Mouse (Mus musculus): ENCODE measurements around the gene Cux2. TPM values are rescaled to one million over a fixed set of nuclear protein-coding genes. Genes with fewer than 3 reads are reported as not detected.

Gene Cux2
- polyA plus RNA-seq, 1 experiment from 2014 or later = 3.0 TPM

DNA sequence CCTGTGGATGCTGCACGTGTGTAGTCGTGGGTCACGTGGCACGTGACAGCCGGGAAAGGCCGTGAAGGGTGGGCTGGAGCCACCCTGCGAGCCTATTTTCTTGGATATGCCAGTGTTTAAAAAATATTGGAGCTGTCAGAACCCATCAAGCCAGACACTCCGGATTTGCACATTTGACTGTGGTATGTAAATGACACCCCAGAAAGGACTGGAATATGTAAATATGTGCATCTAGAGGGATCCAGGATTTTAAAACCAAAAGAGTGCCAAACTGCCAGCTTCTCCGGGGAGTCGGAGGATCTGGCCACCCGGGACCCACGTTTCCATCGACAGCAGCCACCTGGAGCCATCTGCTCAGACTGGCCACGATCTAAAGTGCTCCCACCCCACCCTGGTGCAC is 145.1 kb downstream of the Cux2 start:
- Histone ChIP-seq H3K27me3 (replicated peaks; ENCODE audit: control insufficient read depth, insufficient read depth, low read length) (no peaks in the 10 kb centered on the region), H3K4me3 (ENCODE audit: low read depth, low read length) (no peak overlapping the region), H3K4me2 (ENCODE audit: low read depth, low read length) (no peak overlapping the region), H3K4me1 (ENCODE audit: control insufficient read depth, insufficient read depth, low read length) (no peaks in the 10 kb centered on the region), H3K9ac (ENCODE audit: low read depth, low read length) (no peak overlapping the region), H3K9me3 (ENCODE audit: control insufficient read depth, low read length) (no peaks in the 10 kb centered on the region), H3K27ac (replicated peaks; ENCODE audit: low read depth, low read length) (no peak overlapping the region), H3K36me3 (ENCODE audit: control insufficient read depth, insufficient read depth, low read length) (no peaks in the 10 kb centered on the region)
- WGBS = 82% methylated on average over 14 of the region's 14 CpGs
- no peak for ATAC-seq (ENCODE audit: low read depth)
- no peak for DNase-seq (ENCODE audit: low spot score)

GRCm38 (mm10) chr5:121902809-121903745 is 146.8 kb downstream of the Cux2 start:
- no peaks in the 10 kb centered on the region for H3K9me3 ChIP-seq (ENCODE audit: control insufficient read depth, low read length)
- no peak overlapping the region for H3K4me2 ChIP-seq (ENCODE audit: low read depth, low read length)
- 50% methylated on average over 23 of the region's 23 CpGs for WGBS
- H3K9ac ChIP-seq (ENCODE audit: low read depth, low read length) = no peak overlapping the region
- no peaks in the 10 kb centered on the region for H3K36me3 ChIP-seq (ENCODE audit: control insufficient read depth, insufficient read depth, low read length)
- no peaks in the 10 kb centered on the region for H3K27me3 ChIP-seq (replicated peaks; ENCODE audit: control insufficient read depth, insufficient read depth, low read length)
- no peak for DNase-seq (ENCODE audit: low spot score)
- H3K4me3 ChIP-seq (ENCODE audit: low read depth, low read length) = no peak overlapping the region
- H3K4me1 ChIP-seq (ENCODE audit: control insufficient read depth, insufficient read depth, low read length) = no peaks in the 10 kb centered on the region
- no peak for ATAC-seq (ENCODE audit: low read depth)
- H3K27ac ChIP-seq (replicated peaks; ENCODE audit: low read depth, low read length) = no peak overlapping the region

DNA sequence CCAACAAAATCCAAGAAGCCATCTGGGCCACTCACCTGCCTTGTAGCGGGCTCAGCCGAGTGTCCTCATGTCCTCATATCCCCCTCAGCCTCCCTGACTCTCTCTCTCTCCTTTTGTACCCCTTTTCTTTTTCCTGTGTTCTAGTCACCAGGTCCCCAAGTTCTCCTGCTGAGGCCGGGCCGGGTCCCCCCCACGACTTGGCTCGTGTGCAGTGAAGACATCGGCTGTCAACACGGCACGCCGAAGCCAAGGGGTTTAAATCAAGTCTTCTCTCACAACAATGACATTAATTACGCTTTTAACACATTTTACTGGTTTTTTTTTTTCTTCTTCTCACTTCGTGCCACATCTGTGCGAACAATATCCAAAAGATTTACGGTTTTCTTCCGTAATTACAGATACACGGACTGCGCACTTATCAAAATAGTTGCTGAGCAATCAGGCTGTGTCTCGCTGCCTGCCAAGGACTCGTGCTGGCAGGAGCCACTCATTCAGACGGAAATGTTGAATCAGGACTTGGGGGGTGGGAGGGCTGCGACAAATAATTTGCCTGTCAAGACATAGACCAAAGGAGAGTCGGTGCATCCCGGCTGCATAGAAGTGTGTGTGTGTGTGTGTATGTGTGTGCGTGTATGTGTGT is 154.7 kb downstream of the Cux2 start:
- Histone ChIP-seq H3K4me3 (ENCODE audit: low read depth, low read length) (no peak overlapping the region), H3K36me3 (ENCODE audit: control insufficient read depth, insufficient read depth, low read length) (no peaks in the 10 kb centered on the region), H3K4me2 (ENCODE audit: low read depth, low read length) (no peak overlapping the region), H3K9me3 (ENCODE audit: control insufficient read depth, low read length) (no peaks in the 10 kb centered on the region), H3K9ac (ENCODE audit: low read depth, low read length) (no peak overlapping the region), H3K4me1 (ENCODE audit: control insufficient read depth, insufficient read depth, low read length) (no peaks in the 10 kb centered on the region), H3K27me3 (replicated peaks; ENCODE audit: control insufficient read depth, insufficient read depth, low read length) (no peaks in the 10 kb centered on the region), H3K27ac (replicated peaks; ENCODE audit: low read depth, low read length) (no peak overlapping the region)
- ATAC-seq (ENCODE audit: low read depth) (no peak), DNase-seq (ENCODE audit: low spot score) (peak; percentile 29)
- WGBS = 59% methylated on average over 24 of the region's 24 CpGs

- 57% methylated on average over 10 of the region's 10 CpGs for WGBS
These were observed 155.3 kb downstream of the Cux2 start for GRCm38 (mm10) chr5:121894647-121895046.

DNA sequence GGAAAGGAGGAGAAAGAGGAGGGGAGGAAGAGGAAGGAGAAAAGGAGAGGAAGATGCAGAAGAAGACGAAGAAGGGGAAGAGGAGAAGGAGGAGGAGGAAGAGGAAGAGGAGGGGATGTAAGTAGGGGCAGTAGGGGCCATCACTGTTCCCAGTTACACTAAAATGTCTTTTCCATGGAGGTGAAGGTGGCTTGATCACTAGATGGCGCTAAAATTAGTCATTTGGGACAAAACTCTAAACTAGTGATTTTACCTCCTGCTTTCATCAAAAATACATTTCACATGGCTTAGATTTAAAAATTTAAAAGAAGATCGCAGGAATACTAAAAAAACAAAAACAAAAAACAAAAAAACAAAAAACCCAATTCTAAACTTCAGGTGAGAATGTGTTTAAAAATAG is 156.3 kb downstream of the Cux2 start:
- H3K27ac ChIP-seq (replicated peaks; ENCODE audit: low read depth, low read length) = no peak overlapping the region
- H3K27me3 ChIP-seq (replicated peaks; ENCODE audit: control insufficient read depth, insufficient read depth, low read length) = no peaks in the 10 kb centered on the region
- WGBS = 32% methylated on average over 3 of the region's 3 CpGs
- H3K4me2 ChIP-seq (ENCODE audit: low read depth, low read length) = no peak overlapping the region
- ATAC-seq (ENCODE audit: low read depth) = no peak
- no peaks in the 10 kb centered on the region for H3K9me3 ChIP-seq (ENCODE audit: control insufficient read depth, low read length)
- no peaks in the 10 kb centered on the region for H3K36me3 ChIP-seq (ENCODE audit: control insufficient read depth, insufficient read depth, low read length)
- no peaks in the 10 kb centered on the region for H3K4me1 ChIP-seq (ENCODE audit: control insufficient read depth, insufficient read depth, low read length)
- peak; percentile 45 for DNase-seq (ENCODE audit: low spot score)
- no peak overlapping the region for H3K4me3 ChIP-seq (ENCODE audit: low read depth, low read length)
- no peak overlapping the region for H3K9ac ChIP-seq (ENCODE audit: low read depth, low read length)

More at GRCm38 (mm10) chr5:121894647-121895046, 155.3 kb downstream of the Cux2 start:
- Histone ChIP-seq H3K9ac (ENCODE audit: low read depth, low read length) (no peak overlapping the region), H3K36me3 (ENCODE audit: control insufficient read depth, insufficient read depth, low read length) (no peaks in the 10 kb centered on the region), H3K4me2 (ENCODE audit: low read depth, low read length) (no peak overlapping the region), H3K9me3 (ENCODE audit: control insufficient read depth, low read length) (no peaks in the 10 kb centered on the region), H3K27ac (replicated peaks; ENCODE audit: low read depth, low read length) (no peak overlapping the region), H3K4me3 (ENCODE audit: low read depth, low read length) (no peak overlapping the region), H3K4me1 (ENCODE audit: control insufficient read depth, insufficient read depth, low read length) (no peaks in the 10 kb centered on the region), H3K27me3 (replicated peaks; ENCODE audit: control insufficient read depth, insufficient read depth, low read length) (no peaks in the 10 kb centered on the region)
- no peak for ATAC-seq (ENCODE audit: low read depth)
- no peak for DNase-seq (ENCODE audit: low spot score)

GRCm38 (mm10) chr5:121892281-121892680 is 157.6 kb downstream of the Cux2 start:
- no peak for DNase-seq (ENCODE audit: low spot score)
- no peak overlapping the region for H3K27ac ChIP-seq (replicated peaks; ENCODE audit: low read depth, low read length)
- H3K4me1 ChIP-seq (ENCODE audit: control insufficient read depth, insufficient read depth, low read length) = no peaks in the 10 kb centered on the region
- H3K4me2 ChIP-seq (ENCODE audit: low read depth, low read length) = no peak overlapping the region
- H3K9ac ChIP-seq (ENCODE audit: low read depth, low read length) = no peak overlapping the region
- no peak overlapping the region for H3K4me3 ChIP-seq (ENCODE audit: low read depth, low read length)
- H3K27me3 ChIP-seq (replicated peaks; ENCODE audit: control insufficient read depth, insufficient read depth, low read length) = no peaks in the 10 kb centered on the region
- no peaks in the 10 kb centered on the region for H3K36me3 ChIP-seq (ENCODE audit: control insufficient read depth, insufficient read depth, low read length)
- ATAC-seq (ENCODE audit: low read depth) = no peak
- 79% methylated on average over 12 of the region's 14 CpGs for WGBS
- no peaks in the 10 kb centered on the region for H3K9me3 ChIP-seq (ENCODE audit: control insufficient read depth, low read length)

DNA sequence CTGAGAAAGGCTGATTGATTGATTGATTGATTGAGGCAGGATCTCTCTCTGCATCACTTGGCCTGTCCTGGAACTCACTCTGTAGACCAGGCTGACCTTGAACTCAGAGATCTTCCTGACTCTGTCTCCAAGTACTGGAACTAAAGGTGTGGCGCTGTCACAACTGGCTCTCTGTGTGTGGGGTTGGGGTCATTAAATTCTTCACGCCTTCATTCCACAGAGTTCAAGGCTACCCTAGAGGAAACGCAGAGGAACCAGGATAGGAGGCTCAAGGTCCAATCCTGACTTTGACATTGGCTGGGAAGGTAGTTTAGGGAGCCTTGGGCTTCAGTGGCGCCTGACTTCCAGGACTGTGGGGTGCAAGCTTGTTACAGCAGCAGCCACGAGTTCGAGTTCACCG is 159.0 kb downstream of the Cux2 start:
- Histone ChIP-seq H3K9ac (ENCODE audit: low read depth, low read length) (no peak overlapping the region), H3K27me3 (replicated peaks; ENCODE audit: control insufficient read depth, insufficient read depth, low read length) (no peaks in the 10 kb centered on the region), H3K4me1 (ENCODE audit: control insufficient read depth, insufficient read depth, low read length) (no peaks in the 10 kb centered on the region), H3K36me3 (ENCODE audit: control insufficient read depth, insufficient read depth, low read length) (no peaks in the 10 kb centered on the region), H3K9me3 (ENCODE audit: control insufficient read depth, low read length) (no peaks in the 10 kb centered on the region), H3K4me3 (ENCODE audit: low read depth, low read length) (no peak overlapping the region), H3K27ac (replicated peaks; ENCODE audit: low read depth, low read length) (no peak overlapping the region), H3K4me2 (ENCODE audit: low read depth, low read length) (no peak overlapping the region)
- ATAC-seq (ENCODE audit: low read depth) (no peak), DNase-seq (ENCODE audit: low spot score) (no peak)
- 91% methylated on average over 7 of the region's 7 CpGs for WGBS

DNA sequence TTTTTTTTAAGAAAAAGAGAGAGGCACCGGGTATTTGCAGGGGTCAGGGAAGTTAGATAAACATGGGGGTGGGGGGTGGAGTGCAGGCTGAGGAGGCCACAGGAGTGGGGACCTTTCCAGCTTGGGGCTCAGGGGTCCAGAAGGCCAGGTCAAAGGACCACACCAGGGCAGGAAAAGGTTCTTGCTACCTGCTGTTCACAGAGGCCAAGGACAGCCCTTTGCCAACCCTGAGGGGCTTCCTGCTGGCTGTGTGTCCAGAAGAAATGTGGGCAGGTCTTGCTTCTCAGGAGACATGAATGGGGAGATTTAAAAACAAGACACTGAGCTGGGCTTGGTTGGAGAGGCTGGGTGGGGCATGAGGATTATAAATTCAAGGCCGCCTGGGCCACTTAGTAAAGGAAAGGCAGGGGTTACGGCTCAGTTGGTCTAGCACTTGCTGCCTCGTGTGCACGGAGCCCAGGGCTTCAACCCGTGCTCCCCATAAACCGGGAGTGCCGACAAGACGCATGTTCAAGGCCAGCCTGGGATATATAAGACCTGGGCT is 160.0 kb downstream of the Cux2 start:
- Histone ChIP-seq H3K9ac (ENCODE audit: low read depth, low read length) (no peak overlapping the region), H3K27me3 (replicated peaks; ENCODE audit: control insufficient read depth, insufficient read depth, low read length) (no peaks in the 10 kb centered on the region), H3K27ac (replicated peaks; ENCODE audit: low read depth, low read length) (no peak overlapping the region), H3K36me3 (ENCODE audit: control insufficient read depth, insufficient read depth, low read length) (no peaks in the 10 kb centered on the region), H3K9me3 (ENCODE audit: control insufficient read depth, low read length) (no peaks in the 10 kb centered on the region), H3K4me3 (ENCODE audit: low read depth, low read length) (no peak overlapping the region), H3K4me1 (ENCODE audit: control insufficient read depth, insufficient read depth, low read length) (no peaks in the 10 kb centered on the region), H3K4me2 (ENCODE audit: low read depth, low read length) (no peak overlapping the region)
- DNase-seq (ENCODE audit: low spot score) (no peak), ATAC-seq (ENCODE audit: low read depth) (no peak)
- 47% methylated on average over 9 of the region's 9 CpGs for WGBS
